Mouse (Mus musculus): ENCODE measurements around the gene Ccrl2. TPM values are rescaled to one million over a fixed set of nuclear protein-coding genes. Genes with fewer than 3 reads are reported as not detected.

Ccrl2 gene
- polyA plus RNA-seq, 1 experiment = 3.4 TPM

GRCm38 (mm10) chr9:111048452-111048851 is 8.9 kb downstream of the Ccrl2 start:
- Histone ChIP-seq H3K27ac (ENCODE audit: insufficient read depth, low read depth, low read length) (no peak overlapping the region), H3K4me1 (ENCODE audit: control insufficient read depth, insufficient read depth, insufficient read length, low read length) (peaks cover 6% of the 10 kb centered on the region), H3K27me3 (ENCODE audit: control insufficient read depth, insufficient read depth, low read length) (no peaks in the 10 kb centered on the region), H3K36me3 (ENCODE audit: control insufficient read depth, insufficient read depth, low read length) (no peaks in the 10 kb centered on the region), H3K4me3 (ENCODE audit: low read depth, low read length) (no peak overlapping the region)
- no peak for TF ChIP-seq POLR2A (IDR thresholded peaks at IDR 0.05; ENCODE audit: low read depth, low read length)
- no peak for TF ChIP-seq CTCF (IDR thresholded peaks at IDR 0.05; ENCODE audit: extremely low read depth, insufficient read length, insufficient replicate concordance, low read depth, low read length)
- WGBS = 79% methylated on average over 3 of the region's 3 CpGs

- H3K36me3 ChIP-seq (ENCODE audit: control insufficient read depth, insufficient read depth, low read length) = no peaks in the 10 kb centered on the region
- no peak for TF ChIP-seq POLR2A (IDR thresholded peaks at IDR 0.05; ENCODE audit: low read depth, low read length)
- TF ChIP-seq CTCF (IDR thresholded peaks at IDR 0.05; ENCODE audit: extremely low read depth, insufficient read length, insufficient replicate concordance, low read depth, low read length) = no peak
- H3K4me1 ChIP-seq (ENCODE audit: control insufficient read depth, insufficient read depth, insufficient read length, low read length) = peaks cover 6% of the 10 kb centered on the region
- WGBS = 47% methylated on average over 5 of the region's 5 CpGs
- no peak overlapping the region for H3K27ac ChIP-seq (ENCODE audit: insufficient read depth, low read depth, low read length)
- no peak overlapping the region for H3K4me3 ChIP-seq (ENCODE audit: low read depth, low read length)
- H3K27me3 ChIP-seq (ENCODE audit: control insufficient read depth, insufficient read depth, low read length) = no peaks in the 10 kb centered on the region
These were observed 10.1 kb downstream of the Ccrl2 start for GRCm38 (mm10) chr9:111047266-111047665.

- TF ChIP-seq CTCF (IDR thresholded peaks at IDR 0.05; ENCODE audit: extremely low read depth, insufficient read length, insufficient replicate concordance, low read depth, low read length) (no peak), POLR2A (IDR thresholded peaks at IDR 0.05; ENCODE audit: low read depth, low read length) (no peak)
- H3K36me3 ChIP-seq (ENCODE audit: control insufficient read depth, insufficient read depth, low read length) = no peaks in the 10 kb centered on the region
- H3K27ac ChIP-seq (ENCODE audit: insufficient read depth, low read depth, low read length) = no peak overlapping the region
- H3K4me1 ChIP-seq (ENCODE audit: control insufficient read depth, insufficient read depth, insufficient read length, low read length) = peaks cover 6% of the 10 kb centered on the region
- H3K4me3 ChIP-seq (ENCODE audit: low read depth, low read length) = no peak overlapping the region
- 66% methylated on average over 3 of the region's 3 CpGs for WGBS
- no peaks in the 10 kb centered on the region for H3K27me3 ChIP-seq (ENCODE audit: control insufficient read depth, insufficient read depth, low read length)
These were observed 11.1 kb downstream of the Ccrl2 start for GRCm38 (mm10) chr9:111046222-111046621.

- H3K36me3 ChIP-seq (ENCODE audit: control insufficient read depth, insufficient read depth, low read length) = no peaks in the 10 kb centered on the region
- no peak overlapping the region for H3K4me3 ChIP-seq (ENCODE audit: low read depth, low read length)
- no peak overlapping the region for H3K27ac ChIP-seq (ENCODE audit: insufficient read depth, low read depth, low read length)
- no peaks in the 10 kb centered on the region; the same call in 1 of the 2 replicates for H3K4me1 ChIP-seq (ENCODE audit: control insufficient read depth, insufficient read depth, insufficient read length, low read length)
- no peak for TF ChIP-seq CTCF (IDR thresholded peaks at IDR 0.05; ENCODE audit: extremely low read depth, insufficient read length, insufficient replicate concordance, low read depth, low read length)
- no peak for TF ChIP-seq POLR2A (IDR thresholded peaks at IDR 0.05; ENCODE audit: low read depth, low read length)
- H3K27me3 ChIP-seq (ENCODE audit: control insufficient read depth, insufficient read depth, low read length) = no peaks in the 10 kb centered on the region
- 73% methylated on average over 5 of the region's 5 CpGs for WGBS
These were observed 15.1 kb downstream of the Ccrl2 start for GRCm38 (mm10) chr9:111042266-111042665.

- WGBS = 60% methylated on average over 4 of the region's 4 CpGs
- Histone ChIP-seq H3K4me1 (ENCODE audit: control insufficient read depth, insufficient read depth, insufficient read length, low read length) (no peaks in the 10 kb centered on the region), H3K27me3 (ENCODE audit: control insufficient read depth, insufficient read depth, low read length) (no peaks in the 10 kb centered on the region), H3K36me3 (ENCODE audit: control insufficient read depth, insufficient read depth, low read length) (no peaks in the 10 kb centered on the region), H3K4me3 (ENCODE audit: low read depth, low read length) (no peak overlapping the region), H3K27ac (ENCODE audit: insufficient read depth, low read depth, low read length) (no peak overlapping the region)
- no peak for TF ChIP-seq CTCF (IDR thresholded peaks at IDR 0.05; ENCODE audit: extremely low read depth, insufficient read length, insufficient replicate concordance, low read depth, low read length)
- TF ChIP-seq POLR2A (IDR thresholded peaks at IDR 0.05; ENCODE audit: low read depth, low read length) = no peak
These were observed 17.4 kb downstream of the Ccrl2 start for GRCm38 (mm10) chr9:111039966-111040365.

- Histone ChIP-seq H3K36me3 (ENCODE audit: control insufficient read depth, insufficient read depth, low read length) (no peaks in the 10 kb centered on the region), H3K27ac (ENCODE audit: insufficient read depth, low read depth, low read length) (no peak overlapping the region), H3K27me3 (ENCODE audit: control insufficient read depth, insufficient read depth, low read length) (no peaks in the 10 kb centered on the region), H3K4me3 (ENCODE audit: low read depth, low read length) (no peak overlapping the region), H3K4me1 (ENCODE audit: control insufficient read depth, insufficient read depth, insufficient read length, low read length) (no peaks in the 10 kb centered on the region)
- no peak for TF ChIP-seq CTCF (IDR thresholded peaks at IDR 0.05; ENCODE audit: extremely low read depth, insufficient read length, insufficient replicate concordance, low read depth, low read length)
- TF ChIP-seq POLR2A (IDR thresholded peaks at IDR 0.05; ENCODE audit: low read depth, low read length) = no peak
- 84% methylated on average over 4 of the region's 4 CpGs for WGBS
These were observed 23.6 kb downstream of the Ccrl2 start for GRCm38 (mm10) chr9:111033717-111034116.

GRCm38 (mm10) chr9:111026791-111027190 is 30.5 kb downstream of the Ccrl2 start:
- no peak overlapping the region for H3K27ac ChIP-seq (ENCODE audit: insufficient read depth, low read depth, low read length)
- no peaks in the 10 kb centered on the region for H3K27me3 ChIP-seq (ENCODE audit: control insufficient read depth, insufficient read depth, low read length)
- no peak overlapping the region for H3K4me3 ChIP-seq (ENCODE audit: low read depth, low read length)
- 82% methylated on average over 10 of the region's 10 CpGs for WGBS
- no peaks in the 10 kb centered on the region for H3K4me1 ChIP-seq (ENCODE audit: control insufficient read depth, insufficient read depth, insufficient read length, low read length)
- TF ChIP-seq CTCF (IDR thresholded peaks at IDR 0.05; ENCODE audit: extremely low read depth, insufficient read length, insufficient replicate concordance, low read depth, low read length) = no peak
- no peak for TF ChIP-seq POLR2A (IDR thresholded peaks at IDR 0.05; ENCODE audit: low read depth, low read length)
- no peaks in the 10 kb centered on the region for H3K36me3 ChIP-seq (ENCODE audit: control insufficient read depth, insufficient read depth, low read length)

Measured in small intestine, adult 2 months (tissue).